Mouse (Mus musculus) adrenal gland, postnatal 4 days (tissue): ENCODE data around the gene Olfr70. TPM values are rescaled to one million over a fixed set of nuclear protein-coding genes. Genes with fewer than 3 reads are reported as not detected.

Experiments
- DNase-seq, 2 experiments: peaks; one replicate each; pipeline ENCODE4 v3.0.0; 2021 to 2022; ENCODE audit warnings: low spot score in 2 of 2, mixed read lengths in 2 of 2
- long read RNA-seq, 2 experiments: library from polyadenylated mRNA; stranded (forward); transcript quantifications; one replicate each; pipeline ENCODE4 v2.0.0; 2021
- total RNA-seq, 2 experiments: library from RNA; stranded (reverse); gene quantifications; 2 replicates each; pipeline ENCODE4 v1.2.3; 2021

Olfr70 gene
- total RNA-seq = not detected
- long read RNA-seq, experiment 1 = 0 reads
- long read RNA-seq, experiment 2 = 0 reads

DNA sequence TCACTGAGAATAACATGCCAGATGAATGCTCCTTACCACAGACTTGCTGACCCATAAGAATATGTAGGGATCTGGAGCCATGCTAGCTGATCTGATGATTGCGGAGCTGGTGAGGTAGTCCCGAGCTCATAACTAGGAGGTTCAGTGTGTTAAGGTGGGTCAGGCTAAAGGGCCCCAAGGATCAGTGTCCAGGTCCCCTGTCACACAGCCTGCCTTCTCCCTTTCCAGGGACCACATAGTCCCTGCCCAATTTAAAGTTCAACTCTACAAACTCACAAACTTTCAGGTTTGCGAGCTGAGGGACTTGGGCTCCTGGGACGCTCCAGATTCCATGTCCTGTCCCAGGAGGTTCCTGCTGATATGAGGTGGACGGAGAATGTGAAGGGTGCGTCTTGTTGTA is at the start of gene Olfr70:
Gene Olfr70 (minus strand): TSS at position 101 of the 400 bp plus-strand sequence.
- DNase-seq = no peak

DNA sequence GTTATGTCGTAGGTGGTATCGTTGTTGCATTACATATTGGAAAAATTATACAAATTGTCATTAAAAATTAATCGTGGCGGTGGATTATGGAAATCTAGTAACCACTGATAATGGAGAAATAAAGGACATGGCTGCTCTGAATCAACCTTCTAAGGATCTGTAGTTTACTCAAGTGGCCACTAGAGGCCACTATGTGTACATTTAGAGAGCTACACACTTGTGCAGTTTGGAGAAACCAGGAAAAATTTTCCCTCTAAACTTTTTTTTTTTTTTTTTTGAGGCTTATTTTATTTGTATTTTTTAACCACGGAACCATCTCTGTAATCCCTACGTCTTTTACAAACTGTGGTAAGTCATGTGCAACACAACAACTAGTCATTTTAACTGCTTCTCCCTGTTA is 44.6 kb upstream of the Olfr70 start:
- no peak for DNase-seq

DNA sequence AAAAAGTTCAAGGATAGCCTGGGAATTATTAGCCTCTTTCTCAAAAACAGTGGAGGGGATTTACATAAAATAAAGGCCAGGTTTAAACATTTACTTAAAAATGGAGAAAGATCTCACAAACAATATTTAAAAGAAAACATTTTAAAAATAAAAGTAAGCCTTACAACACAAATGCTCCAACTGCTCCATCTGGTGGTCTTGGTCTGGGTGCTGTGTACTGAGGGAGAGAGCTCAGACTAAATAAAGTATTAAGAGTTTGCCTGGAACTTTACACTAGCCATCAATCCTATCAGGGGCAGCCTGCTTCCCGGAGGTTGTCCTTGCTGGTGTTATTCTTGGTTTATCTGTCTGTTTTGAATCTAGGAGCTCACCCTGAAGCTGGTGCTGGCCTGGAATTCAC is 42.5 kb upstream of the Olfr70 start:
- DNase-seq = no peak

DNA sequence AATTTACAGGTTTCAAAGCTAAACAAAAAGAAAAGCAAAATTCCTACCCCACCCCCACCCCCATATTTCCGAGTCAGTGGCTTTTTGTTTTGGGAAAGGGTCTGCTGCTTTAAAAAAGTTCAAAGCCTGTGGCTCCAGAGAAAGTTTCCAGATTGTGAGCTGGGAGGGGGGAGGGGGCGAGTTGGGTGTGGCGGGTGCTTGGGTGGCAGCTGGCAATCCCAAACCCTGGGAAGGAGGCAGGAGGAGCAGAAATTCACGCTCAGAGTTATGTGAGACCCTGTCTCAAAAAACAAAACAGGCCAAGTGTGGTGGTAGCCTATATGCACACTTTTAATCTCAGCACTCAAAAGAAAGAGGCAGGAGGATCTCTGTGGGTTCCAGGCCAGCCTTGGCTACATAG is 42.0 kb upstream of the Olfr70 start:
- no peak for DNase-seq

DNA sequence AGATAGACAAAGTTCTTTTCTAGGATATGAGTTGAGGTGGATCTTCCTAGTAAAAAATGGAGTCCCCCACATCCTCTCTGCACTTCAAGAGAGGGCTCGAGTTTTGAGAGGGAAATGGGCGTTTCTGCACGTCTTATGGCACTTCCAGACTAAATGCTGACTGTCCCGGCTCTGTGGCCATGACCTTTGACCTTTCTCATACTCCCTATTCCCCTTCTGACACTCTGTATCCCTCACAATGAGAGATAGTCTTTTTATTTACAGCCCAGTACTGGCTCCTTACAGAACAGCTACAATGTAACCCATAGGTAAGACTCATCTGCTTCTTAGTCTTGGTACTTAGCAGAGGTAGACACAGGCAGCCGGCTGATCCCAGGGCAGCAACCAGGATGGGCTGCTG is 40.9 kb upstream of the Olfr70 start:
- no peak for DNase-seq

DNA sequence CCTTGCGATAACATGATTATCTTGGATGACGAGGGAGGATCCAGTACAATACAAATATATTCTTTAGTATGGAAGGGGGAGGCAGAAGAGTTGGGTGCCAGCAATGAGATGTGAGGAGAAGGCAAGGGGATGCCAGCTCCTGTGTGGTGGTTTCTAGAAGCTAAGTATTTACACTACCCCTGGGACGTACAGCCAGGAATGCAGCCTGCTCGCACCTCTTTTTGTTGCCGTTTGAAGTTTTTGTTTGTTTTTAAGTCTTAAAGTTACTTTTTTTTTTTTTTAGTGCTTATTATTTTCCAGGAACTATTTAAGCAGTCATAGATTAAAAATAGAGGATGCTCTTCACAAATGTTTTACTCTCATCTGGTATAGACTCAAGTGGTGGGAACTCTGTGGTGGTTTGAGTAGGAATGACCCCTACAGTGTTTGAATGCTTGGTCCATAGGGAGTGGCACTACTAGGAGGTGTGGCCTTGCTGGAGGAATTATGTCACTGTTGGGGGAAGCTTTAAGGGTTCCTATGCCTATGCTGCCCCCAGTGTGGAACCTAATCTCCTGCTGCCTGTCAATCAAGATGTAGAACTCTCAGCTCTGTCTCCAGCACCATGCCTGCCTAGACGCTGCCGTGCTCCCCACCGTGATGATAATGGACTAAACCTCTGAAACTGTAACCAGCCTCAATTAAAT is 38.5 kb upstream of the Olfr70 start:
- DNase-seq = no peak

DNA sequence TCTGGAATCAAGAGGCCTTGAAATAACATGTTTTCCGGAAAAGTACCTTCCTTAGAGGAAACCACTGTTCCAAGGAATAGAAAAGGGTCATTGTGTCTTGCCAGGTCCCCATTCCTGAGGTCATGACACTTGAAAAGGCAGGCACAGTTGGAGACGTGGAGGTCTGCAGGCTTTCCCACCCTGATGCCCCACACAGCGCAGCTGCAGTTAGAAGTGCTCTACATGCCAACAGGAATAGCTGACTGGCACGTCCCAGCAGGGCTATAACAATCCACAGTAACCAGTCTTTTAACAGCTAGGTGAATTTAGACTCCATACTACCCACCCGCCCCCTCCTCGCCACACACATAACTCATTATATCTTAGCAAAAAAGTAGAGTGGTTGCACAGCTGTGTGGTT is 36.5 kb upstream of the Olfr70 start:
- no peak for DNase-seq

DNA sequence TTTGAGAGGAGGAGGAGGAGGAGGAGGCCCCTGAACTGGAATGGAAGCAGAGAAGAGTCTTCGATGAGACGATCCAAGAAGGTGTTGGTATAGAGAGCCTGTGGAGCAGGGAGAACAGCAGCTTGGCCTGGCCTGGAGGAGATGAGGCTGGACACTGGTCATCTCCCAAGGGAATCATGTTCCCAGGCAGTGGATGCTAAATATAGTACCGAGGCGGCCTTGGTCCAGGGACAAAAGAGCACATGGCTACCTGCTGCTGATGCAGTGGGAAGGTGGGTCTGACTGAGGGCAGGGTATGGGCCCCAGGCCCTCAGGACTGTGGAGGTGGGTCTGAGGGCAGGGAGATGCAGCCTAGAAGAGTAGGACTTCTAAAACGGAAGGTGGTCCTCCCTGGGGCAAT is 32.6 kb upstream of the Olfr70 start:
- no peak for DNase-seq

DNA sequence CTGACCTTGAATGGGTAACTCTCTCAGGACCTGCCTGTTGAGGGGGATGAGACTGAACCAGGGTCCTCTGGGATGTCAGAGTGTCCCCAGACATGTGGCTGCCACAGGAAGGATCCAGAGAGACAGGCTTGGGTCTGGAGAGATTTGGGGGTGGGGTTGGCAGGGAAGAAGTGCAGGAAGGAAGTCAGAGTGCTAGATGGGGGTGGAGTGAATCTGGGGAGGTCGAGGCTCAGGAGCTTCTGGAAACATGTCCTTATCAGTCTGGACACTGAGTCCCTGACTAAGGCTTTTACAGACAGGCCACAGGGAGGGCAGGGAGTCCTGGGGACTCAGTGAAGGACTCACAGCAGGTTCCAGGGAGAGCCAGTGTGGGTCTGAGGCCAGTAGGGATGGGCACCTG is 31.6 kb upstream of the Olfr70 start:
- DNase-seq = no peak

DNA sequence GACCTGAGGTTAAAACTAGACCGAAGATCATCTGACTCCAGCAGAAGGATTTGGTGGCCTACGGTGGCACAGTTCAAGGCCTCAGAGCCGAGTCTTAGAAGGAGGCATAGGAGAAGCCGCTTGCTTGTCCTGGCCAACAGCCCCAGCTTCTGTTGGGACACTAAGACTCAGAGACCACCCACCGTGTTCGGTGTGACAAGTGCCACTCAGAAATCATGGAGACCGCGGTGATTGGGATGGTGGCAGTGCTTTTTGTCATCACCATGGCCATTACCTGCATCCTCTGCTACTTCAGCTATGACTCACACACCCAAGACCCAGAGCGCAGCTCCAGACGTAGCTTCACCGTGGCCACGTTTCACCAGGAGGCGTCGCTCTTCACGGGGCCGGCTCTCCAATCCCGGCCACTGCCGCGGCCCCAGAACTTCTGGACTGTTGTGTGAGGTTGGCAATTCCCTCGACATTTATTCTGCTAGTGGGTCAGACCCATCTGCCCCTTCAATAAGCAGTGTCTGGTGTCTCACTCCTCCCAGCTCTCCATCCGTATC is 30.2 kb upstream of the Olfr70 start:
- DNase-seq = no peak

DNA sequence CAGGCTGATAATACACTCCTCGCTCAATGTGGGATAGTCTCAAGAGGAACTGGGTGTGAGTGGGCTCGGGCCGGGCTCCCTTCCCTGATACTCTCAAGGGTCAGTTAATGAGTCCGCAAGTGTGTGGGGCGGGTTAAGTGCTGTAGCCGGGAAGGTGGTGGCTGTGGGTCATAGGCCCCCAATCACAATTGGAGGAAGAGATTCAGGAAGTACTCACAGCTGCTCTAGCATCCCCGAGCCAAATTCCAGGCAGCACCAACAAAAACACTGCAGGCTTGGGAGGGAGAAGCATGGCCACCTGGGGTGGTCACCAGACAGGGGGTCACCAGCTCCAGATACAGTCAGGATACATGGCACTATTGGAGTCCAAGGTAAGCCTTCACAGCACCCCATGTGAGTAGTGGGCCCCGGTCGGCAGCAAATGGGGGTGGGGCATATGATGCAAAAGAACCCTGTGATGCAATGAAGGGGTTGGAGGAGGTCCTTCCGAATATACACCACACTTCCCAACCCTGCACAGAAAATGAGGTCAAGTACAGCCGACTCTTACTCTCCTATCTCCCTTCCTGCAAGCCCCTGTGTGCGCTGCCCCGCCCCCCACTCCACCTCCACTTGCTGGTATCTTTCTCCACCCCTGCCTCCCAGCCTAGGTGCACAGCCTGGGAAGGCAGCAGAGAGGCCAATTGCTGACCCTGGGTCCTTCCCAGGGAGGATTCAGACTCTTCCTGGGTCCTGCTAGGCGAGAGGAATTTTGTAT is 29.4 kb upstream of the Olfr70 start, which contains the start of gene Spaar:
Gene Spaar (plus strand): TSS at position 241 of the 757 bp plus-strand sequence.
- DNase-seq = no peak

DNA sequence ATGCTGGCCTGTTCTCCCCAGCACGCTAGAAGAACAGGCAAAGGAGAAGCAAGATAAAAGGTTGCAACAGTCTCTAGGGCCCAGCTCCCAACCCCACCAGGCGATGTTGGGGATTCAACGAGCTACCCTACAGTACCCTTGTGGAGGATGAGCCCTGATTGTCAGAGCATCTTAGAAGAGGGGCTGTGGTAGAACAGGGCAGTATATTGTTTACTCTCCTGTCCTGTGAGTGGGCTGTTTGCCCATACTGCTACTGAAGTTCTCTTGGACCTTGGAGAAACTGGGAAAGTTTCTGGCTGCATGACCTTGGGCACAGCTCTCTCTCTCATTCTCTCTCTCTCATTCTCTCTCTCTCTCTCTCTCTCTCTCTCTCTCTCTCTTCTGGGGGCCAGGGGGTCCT is 28.5 kb upstream of the Olfr70 start:
- no peak for DNase-seq

DNA sequence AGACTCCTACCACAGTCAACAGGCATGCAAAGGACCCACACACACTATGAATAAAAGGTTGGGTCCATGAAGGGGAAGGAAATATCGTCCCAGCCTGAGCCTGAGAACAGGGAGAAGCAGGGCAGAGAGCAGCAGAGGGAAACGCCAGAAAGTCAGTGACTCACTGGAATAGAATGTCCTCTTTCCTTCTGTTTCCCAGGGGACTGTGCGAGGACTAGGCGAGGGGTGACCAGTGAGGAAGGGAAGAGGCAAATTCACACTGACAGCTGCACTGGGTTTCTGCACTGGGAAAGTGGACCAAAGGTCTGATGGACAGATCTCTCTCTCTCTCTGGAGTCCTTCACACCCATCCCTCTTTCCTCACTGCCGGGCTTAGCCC is 28.0 kb upstream of the Olfr70 start:
- DNase-seq = peak in 1 of 2 experiments; percentile 34

DNA sequence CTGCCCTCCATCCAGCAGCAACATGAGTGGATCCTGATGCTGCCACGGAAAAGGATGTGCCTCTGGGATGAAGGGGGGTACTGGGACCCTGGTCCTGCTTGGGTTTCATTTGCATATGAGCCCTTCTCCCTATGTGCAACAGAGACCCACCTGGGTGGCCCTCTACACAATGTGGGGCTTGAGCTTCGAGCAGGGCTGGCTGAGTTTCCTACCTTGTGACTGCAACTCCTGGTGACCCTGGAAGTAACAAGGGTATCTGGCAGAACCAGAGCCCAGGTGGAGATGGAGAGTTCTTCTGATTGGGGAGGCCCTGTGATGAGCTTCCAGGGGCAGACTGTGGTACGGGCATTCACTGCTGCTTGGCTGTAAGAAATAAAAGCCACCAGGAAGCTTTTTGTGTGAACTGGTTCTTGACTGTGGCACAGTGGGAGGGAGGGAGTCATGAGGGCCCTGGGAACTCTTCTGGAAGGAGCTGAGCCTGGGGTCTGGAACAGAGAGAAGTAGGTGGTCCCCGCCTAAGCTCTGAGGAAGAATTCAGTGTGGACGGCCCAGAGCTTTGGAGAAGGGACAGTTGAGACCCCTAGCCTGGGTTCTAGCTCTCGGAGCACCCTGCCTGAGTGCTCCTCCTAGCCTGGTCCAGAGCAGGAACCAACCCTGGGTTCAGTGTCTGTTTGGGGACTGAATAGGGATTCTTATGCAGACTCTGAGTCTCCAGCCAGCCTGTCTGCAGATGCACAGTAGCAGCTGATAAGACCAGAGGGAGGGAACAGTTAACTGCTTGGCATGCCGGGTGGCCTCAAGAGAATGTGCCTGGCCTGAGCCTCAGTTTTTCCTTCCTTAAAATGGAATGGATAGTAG is 27.3 kb upstream of the Olfr70 start:
- no peak for DNase-seq

DNA sequence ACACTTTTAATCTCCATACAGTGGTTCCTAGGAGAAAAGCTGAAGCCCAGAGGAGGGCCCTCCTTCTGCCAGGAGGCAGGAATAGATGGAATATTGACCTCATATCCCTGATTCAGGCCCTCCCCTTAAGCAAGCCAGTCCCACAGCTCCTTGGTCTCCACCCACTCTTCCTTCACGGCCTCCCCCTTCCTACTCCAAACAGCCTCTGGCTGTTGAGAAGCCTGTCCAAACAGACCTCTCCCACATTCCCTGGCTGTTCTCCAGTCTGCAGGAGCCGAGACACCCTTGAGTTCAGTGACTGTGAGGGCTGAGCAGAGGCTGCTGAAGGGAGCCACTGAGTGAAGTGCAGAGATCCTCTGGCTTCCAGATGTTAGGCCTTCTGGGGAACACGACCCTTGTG is 26.4 kb upstream of the Olfr70 start, which contains the start of gene Hrct1:
Gene Hrct1 (plus strand): TSS at position 194 of the 400 bp plus-strand sequence.
- DNase-seq = peak in 1 of 2 experiments; percentile 36

DNA sequence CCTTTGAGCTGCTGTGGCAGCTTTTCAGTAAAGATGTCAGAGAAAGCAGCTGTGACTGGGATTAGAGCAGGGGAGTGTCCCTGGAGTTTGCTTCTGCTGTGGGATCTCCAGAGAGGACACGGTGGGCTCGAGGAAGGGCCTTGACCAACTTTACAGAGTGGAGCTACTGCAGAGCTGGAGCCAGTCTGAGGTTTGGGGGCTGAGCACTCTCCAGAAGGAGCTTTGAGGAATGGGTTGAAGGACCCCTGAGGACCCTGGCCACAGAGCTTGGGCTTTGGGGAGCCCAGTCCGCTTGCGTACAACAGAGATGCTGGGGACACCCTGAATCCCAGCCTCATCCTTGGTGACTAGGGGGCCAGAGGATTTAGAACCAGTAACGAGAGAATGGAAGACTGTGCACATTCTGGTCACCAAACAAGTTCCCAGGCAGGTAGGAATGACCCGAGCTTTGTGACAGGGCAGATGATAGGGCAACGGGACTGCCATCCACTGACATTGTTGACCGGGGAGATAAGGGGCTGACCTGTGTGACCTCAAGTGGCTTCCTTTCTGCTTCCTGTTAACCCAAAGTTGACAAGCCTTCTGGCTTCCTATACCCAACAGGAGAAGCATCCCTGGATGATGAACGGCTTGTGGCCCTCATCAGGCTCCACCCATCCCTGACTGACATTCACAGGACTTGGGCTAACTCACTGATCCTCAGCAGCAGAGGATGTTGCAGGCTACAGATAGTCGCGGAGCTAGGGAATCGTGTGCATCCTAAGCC is 25.8 kb upstream of the Olfr70 start:
- no peak for DNase-seq

DNA sequence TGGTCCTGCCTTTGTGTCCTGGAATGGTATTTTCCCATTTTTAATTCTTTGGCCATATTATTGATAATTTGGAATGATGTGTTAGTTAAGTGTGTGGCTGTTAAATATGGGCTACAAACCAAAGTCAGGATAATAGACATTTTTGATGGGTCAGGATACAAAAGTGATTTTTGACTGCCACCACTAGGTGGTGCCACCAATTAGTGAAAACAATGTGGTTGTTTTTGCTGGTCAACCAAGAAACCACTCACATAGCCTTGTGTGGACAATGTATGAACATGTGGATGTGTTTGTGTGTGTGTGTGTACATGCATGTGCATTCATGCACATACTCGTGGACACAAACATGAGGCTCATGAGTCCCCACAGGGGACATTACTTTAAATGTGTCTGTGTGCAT is 24.2 kb upstream of the Olfr70 start:
- no peak for DNase-seq

DNA sequence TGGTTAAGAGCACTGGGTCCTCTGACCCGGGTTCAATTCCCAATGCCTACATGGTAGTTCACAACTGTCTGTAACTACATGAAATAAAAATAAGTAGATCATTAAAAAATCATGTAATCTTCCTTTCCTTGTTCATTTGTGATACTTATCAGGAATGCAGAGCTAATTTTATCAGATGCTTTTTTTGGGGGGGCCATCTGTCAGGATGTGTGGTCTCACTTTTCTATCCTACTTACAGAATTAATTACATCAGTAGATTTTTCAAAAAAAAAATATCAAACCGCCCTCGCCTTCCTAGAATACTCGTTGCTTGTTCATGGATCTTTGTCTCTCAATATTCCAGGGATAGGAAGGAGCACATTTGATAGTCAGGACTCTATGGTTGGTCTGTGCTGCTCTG is 21.6 kb upstream of the Olfr70 start:
- no peak for DNase-seq

DNA sequence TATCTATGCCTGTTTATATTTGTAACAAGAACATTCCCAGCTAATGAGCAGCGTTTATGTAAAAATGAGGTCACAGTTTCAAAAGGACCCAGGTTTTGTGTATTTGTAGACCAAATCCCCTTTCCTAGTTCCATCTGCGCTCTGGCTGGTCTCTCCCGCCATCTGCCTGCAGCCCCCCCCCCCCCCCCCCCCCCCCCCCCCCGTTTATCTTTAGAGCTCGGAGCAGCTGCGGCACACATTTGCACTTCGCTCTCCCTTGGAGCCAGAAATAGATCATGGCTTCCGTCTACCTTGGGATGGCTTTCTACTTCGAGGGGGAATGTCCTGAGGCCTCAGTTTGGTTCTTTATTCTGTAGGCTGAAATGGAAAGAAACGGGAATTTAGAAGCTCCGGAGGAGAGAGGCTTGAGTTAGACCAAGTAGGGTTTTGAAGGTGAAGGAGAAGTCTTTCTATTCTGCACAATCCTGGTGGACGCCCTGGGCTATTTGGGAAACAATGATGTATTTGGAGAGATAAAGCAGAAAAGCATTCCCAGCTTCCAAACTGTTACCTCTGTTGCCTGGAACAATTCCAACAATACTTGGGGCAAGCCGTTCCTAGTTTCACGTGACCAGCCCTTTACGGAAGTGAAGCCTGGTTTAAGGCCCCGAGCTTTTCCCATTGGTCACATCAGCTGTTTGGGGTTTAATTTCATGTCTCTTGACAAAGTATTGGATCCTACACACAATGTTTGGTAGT is 20.1 kb upstream of the Olfr70 start:
- no peak for DNase-seq

DNA sequence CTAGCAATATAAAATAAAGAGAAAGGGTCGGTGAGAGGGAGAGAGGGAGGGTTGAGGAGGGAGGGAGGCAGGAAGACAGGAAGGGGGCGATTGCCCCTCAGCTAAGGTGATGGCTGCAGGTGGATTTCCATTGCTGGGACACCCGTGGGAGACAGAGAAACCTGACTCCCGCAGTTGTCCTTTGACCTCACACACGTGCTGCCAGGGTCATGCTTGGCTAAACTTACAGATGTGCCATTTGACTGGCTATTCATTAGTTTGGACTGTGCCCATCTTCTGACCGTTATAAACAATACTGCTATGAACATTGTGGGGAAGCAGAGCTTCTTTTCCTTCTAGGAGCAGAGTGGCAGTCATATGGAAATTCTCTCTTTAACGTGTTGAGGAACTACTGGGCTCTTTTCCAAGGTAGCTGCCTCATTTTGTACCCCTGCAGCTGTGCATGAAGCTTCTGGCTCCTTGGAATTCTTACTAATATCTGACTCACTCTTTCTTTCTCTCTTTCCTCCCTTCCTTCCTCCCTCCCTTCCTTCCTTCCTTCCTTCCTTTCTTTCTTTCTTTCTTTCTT is 13.1 kb upstream of the Olfr70 start:
- DNase-seq = no peak
